Mouse (Mus musculus): Measurements from ENCODE around the gene Samd10.

DNA sequence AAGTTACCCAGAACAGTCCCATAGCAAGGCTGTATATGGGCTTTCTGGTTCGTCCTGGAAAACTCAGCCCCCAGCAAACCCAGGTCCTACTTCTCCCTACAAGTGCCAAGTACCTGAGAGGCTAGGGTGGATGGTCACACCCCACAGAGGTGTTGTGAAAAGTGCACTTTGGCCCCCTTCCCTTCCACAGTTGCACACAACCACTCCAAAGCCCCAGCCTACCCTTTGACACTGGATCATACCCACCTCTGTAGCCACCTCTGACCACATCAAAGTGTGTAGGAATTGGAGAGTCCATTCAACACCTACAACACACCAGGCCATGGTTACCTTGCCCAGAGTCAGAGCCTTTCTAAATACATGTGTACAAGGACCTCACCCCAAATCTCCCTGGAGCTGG lies 16.1 kb downstream of the Samd10 start:
- no peak for TF ChIP-seq CTCF (IDR thresholded peaks at IDR 0.05; ENCODE audit: low read depth)
- no peak for TF ChIP-seq EP300 (IDR thresholded peaks at IDR 0.05; ENCODE audit: low read depth)
